Mouse (Mus musculus) stomach, postnatal 0 days (tissue): Measurements from ENCODE around the gene Iqcj.

Experiments
- CTCF ChIP-seq: IDR thresholded peaks from 2 replicates; pipeline ENCODE4 v1.5.1; 2016; ENCODE audit warnings: antibody characterized with exemption, low read depth, mild to moderate bottlenecking, moderate library complexity
- EP300 ChIP-seq: optimal IDR thresholded peaks from 2 replicates; pipeline ENCODE3; 2016; ENCODE audit warnings: antibody characterized with exemption

DNA sequence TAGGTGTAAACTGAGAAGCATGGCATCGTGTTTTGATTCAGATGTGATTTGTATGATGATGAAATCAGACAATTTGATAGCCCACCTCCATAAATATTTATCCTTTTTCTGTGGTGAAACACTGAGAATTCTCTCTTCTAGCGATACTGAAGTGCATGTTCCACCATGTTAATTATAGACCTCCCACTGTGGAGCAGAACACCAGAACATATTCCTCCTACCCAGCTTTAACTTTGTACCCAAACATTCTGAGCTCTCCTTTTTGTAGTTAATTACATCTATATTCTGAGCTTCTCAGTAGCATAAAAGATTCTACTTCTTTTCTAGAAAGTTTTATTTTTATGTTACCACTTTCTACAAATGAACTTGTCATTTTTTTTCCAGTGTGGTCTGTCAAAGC, 16.6 kb downstream of the Iqcj start:
- TF ChIP-seq CTCF (no peak), EP300 (no peak)
